Mouse (Mus musculus): Measurements from ENCODE around the gene Rap1b. TPM values are rescaled to one million over a fixed set of nuclear protein-coding genes. Genes with fewer than 3 reads are reported as not detected.

Gene Rap1b
- polyA plus RNA-seq, 1 experiment from 2014 or later, result 130 TPM

DNA sequence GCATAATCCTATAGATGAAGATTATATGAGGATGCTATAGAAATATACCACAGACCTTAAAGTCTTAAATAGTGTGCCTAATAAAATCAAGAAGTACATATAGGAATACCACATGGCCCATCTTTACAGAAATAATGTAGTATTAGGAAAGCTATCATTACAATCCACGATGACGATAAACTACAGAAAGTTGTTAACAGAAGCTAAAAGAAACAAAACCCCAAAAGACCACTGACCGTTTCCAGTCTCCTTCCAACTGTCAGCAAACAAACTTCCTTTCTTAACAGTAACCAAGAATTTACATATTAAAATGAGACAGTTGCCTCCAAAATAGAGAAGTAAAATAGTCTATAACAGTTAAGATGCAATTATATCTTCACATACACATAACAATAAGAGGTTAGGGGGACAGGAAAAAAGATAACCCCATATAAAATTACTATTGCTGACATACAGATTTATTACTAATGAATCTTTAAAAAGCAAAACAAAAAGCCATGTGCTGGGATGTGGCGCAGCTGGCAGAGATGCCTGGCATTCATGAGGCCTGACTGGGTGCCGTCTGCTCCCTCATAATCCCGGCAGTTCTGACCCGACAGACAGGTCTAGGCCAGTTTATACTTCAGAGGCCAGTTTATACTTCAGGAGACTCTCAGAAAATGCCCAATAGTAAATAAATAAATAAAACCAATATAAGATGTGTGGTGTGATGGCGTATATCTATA lies 66.1 kb downstream of the Rap1b start:
- Histone ChIP-seq H3K4me3 (replicated peaks) (no peak overlapping the region), H3K4me1 (no peaks in the 10 kb centered on the region), H3K9me3 (no peaks in the 10 kb centered on the region), H3K9ac (no peak overlapping the region), H3K4me2 (no peak overlapping the region), H3K27ac (no peak overlapping the region), H3K27me3 (no peaks in the 10 kb centered on the region), H3K36me3 (replicated peaks) (peaks cover 82% of the 10 kb centered on the region)
- no peak for ATAC-seq (ENCODE audit: low FRiP score)
- 95% methylated on average over 8 of the region's 8 CpGs for WGBS

DNA sequence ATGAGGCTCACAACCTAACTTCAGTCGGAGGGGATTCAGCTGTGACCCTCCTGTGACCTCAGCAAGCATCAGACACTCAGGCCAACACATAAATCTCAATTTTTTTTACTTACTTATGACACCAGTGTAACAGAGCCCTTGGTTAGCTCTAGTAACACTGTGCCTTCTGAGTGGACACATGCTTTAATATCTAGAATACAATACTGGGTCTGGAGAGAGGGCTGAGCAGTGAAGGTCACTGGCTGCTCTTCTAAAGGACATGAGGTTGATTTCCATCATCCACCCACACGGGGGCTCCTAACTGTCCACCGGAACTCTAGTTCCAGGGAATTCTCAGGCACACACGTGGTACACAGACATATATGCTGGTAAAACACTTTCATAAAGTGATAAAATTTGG lies 66.9 kb downstream of the Rap1b start:
- ATAC-seq (ENCODE audit: low FRiP score), result no peak
- Histone ChIP-seq H3K4me3 (replicated peaks) (no peak overlapping the region), H3K9ac (no peak overlapping the region), H3K4me2 (no peak overlapping the region), H3K4me1 (no peaks in the 10 kb centered on the region), H3K9me3 (no peaks in the 10 kb centered on the region), H3K27ac (no peak overlapping the region), H3K27me3 (no peaks in the 10 kb centered on the region), H3K36me3 (replicated peaks) (peaks cover 84% of the 10 kb centered on the region)
- WGBS, result 95% methylated on average over 4 of the region's 4 CpGs

DNA sequence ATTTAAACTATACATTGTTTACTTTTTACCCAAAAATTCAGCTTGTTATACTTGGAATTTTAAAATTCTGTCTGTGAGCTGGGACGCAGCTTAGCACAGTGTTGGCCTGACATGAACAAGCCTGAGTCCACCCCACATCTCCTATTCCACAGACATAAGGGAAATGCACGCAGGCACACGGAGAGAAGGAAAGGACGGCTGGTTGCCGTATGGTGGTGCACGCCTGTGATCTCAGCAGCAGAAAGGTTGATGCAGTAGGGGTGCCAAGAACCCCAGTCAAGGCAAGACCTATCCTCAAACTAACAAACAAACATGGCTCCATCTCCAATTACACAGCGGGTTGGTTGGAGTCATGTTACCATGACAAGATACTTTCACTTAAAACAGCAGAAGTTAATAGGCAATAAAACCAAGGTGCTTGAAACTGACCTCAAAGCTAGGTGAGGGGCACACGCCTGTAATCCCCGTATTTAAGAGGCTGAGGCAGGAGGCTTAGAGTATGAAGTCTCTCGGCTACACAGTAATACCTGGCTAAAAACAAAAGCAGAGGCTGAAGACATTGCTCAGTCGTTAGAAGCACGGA lies 67.4 kb downstream of the Rap1b start:
- ATAC-seq (ENCODE audit: low FRiP score), result no peak
- H3K27me3 ChIP-seq, result no peaks in the 10 kb centered on the region
- 96% methylated on average over 12 of the region's 12 CpGs for WGBS
- no peaks in the 10 kb centered on the region for H3K9me3 ChIP-seq
- no peak overlapping the region for H3K9ac ChIP-seq
- no peaks in the 10 kb centered on the region for H3K4me1 ChIP-seq
- H3K4me3 ChIP-seq (replicated peaks), result no peak overlapping the region
- peaks cover 81% of the 10 kb centered on the region for H3K36me3 ChIP-seq (replicated peaks)
- H3K4me2 ChIP-seq, result no peak overlapping the region
- no peak overlapping the region for H3K27ac ChIP-seq

DNA sequence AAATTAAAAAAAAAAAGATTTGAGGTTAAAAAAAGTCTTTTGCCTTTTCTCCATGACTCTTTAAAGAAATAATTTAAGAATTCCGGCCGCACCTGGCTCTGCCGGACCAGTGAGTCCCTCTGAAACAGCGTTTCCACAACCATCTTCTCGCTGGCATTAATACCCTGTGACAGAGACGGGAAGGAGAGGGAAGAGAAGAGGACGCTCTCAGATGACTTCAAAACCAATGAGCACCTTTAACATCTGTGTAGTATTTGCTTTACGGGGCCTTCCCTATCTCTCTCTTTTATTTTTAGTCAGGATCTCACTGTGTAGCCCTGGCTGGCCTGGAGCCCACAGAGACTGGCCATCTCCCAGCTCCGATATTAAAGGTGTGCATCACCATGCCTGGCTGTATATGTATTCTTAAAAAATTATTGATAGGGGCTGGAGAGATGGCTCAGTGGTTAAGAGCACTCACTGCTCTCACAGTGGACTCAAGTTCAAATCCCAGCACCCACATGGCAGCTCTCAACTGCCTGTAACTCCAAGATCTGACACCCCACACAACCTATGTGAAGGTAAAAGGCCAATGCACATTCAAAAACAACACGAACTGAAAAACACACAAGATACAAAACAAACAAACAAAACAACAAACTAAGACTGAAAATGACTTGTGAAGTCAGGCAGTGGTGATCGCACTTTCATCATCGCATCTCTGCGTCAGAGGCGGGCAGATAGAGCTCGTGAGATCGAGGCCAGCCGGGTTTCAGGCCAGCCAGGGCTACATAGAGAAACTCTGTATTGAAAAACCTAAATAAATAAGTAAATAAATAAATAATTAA lies 68.1 kb downstream of the Rap1b start:
- no peak for ATAC-seq (ENCODE audit: low FRiP score)
- Histone ChIP-seq H3K9ac (no peak overlapping the region), H3K4me3 (replicated peaks) (no peak overlapping the region), H3K4me1 (no peaks in the 10 kb centered on the region), H3K27ac (no peak overlapping the region), H3K4me2 (no peak overlapping the region), H3K36me3 (replicated peaks) (peaks cover 85% of the 10 kb centered on the region), H3K9me3 (no peaks in the 10 kb centered on the region), H3K27me3 (no peaks in the 10 kb centered on the region)
- 96% methylated on average over 17 of the region's 17 CpGs for WGBS

DNA sequence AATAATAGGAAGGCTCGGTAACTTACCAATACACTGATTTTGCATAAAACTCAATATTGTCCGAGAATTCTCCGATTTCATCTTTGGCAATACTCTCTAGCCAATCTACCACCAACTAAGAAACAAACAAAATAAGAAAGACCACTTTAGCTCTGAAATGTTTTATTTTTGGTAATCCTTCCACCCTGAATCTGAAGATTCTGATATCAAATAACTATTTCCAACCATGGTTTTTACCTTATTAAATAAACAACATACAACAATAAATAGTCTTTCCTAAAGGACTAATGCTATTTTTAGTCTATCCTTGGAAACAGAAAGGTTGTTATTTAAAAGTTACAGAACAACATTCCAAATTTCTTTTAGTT lies 68.7 kb downstream of the Rap1b start:
- no peaks in the 10 kb centered on the region for H3K9me3 ChIP-seq
- no peak overlapping the region for H3K4me2 ChIP-seq
- 95% methylated on average over 3 of the region's 3 CpGs for WGBS
- H3K4me1 ChIP-seq, result no peaks in the 10 kb centered on the region
- H3K4me3 ChIP-seq (replicated peaks), result no peak overlapping the region
- H3K36me3 ChIP-seq (replicated peaks), result peaks cover 85% of the 10 kb centered on the region
- no peaks in the 10 kb centered on the region for H3K27me3 ChIP-seq
- ATAC-seq (ENCODE audit: low FRiP score), result no peak
- H3K9ac ChIP-seq, result no peak overlapping the region
- no peak overlapping the region for H3K27ac ChIP-seq

DNA sequence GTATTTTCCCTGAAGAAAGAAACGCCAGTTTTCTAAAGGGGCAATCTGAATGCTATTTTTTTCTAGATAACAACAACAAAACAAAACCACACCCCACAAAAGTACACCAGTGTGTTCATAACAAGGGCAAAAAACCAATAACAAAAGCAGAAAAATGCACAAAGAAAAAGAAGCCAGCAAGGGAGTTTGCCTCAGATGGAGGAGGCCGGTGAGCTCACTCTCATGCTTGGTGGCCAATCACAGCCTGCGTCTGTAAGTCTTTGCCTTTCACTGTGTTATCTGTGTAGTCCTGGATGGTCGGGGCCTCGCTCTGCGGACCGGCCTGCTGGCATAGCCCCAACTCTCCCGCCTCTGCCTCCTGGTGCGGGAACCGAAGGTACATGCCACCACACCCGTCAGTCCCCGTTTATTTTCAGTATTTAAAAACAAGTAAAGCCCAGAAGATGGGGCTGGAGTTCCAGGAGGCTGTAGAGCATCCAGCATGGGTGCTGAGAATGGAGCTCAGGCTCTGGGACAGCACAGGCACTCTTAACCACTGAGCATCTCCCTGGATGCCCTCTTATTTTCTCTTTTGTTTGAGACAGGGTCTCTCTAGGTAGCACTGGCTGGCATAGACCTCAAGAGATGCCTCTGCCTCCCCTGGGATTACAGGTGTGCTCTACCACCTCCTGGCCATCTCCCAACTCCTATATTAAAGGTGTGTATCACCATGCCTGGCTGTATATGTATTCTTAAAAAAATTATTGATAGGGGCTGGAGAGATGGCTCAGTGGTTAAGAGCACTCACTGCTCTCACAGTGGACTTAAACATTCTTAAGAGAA lies 69.3 kb downstream of the Rap1b start:
- Histone ChIP-seq H3K4me1 (no peaks in the 10 kb centered on the region), H3K36me3 (replicated peaks) (peaks cover 83% of the 10 kb centered on the region), H3K4me3 (replicated peaks) (no peak overlapping the region), H3K27ac (no peak overlapping the region), H3K4me2 (no peak overlapping the region), H3K27me3 (no peaks in the 10 kb centered on the region), H3K9me3 (no peaks in the 10 kb centered on the region), H3K9ac (no peak overlapping the region)
- ATAC-seq (ENCODE audit: low FRiP score), result no peak
- WGBS, result 92% methylated on average over 12 of the region's 12 CpGs

DNA sequence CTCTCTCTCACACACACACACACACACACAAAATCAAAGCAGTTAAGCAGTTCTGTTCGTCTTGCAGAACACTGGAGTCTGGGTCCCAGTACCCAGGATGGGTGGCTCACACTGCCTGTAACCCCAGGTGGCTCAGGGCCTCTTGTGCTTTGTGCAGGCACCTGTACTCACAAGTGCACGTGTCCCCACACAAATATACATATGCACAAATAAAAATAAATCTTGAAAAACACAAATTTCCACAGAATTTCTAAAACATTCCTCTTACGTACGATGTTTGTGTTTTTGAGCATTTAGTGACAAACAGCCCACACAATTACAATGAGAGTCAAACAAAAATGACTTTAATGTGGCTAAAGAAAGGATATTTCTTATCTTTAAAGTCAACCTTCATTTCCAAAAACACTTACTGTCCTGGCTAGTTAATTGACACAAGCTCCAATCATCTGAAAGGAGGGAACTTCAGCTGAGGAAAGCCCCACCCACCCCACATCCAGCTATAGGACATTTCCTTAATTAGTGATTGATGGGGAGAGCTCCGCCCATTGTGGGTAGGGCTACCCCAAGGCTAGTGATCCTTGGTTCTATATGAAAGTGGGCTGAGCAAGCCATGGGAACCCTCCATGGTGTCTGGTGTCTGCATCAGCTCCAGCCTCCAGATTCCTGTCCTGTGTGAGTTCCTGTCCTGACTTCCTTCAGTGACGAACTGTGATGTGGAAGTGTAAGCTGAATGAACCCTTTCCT lies 70.3 kb downstream of the Rap1b start:
- Histone ChIP-seq H3K36me3 (replicated peaks) (peaks cover 83% of the 10 kb centered on the region), H3K9ac (no peak overlapping the region), H3K4me1 (no peaks in the 10 kb centered on the region), H3K27me3 (no peaks in the 10 kb centered on the region), H3K27ac (no peak overlapping the region), H3K4me3 (replicated peaks) (no peak overlapping the region), H3K4me2 (no peak overlapping the region), H3K9me3 (no peaks in the 10 kb centered on the region)
- no peak for ATAC-seq (ENCODE audit: low FRiP score)
- 89% methylated on average over 6 of the region's 6 CpGs for WGBS

DNA sequence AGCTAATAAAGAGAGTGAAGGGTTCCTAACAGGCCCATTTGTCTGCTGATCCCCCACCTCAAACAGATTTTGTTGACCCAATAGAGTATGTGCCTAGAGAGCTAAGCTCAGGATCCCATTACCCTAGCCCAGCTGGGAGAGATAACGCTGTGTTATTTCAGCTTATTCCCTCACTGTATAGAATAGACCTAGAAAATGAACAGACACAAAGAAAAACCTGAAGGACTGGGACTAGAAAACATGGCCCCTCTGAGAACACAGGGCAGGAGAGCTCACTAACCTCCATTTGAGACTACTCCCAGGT lies 71.1 kb downstream of the Rap1b start:
- H3K4me3 ChIP-seq (replicated peaks), result no peak overlapping the region
- peaks cover 86% of the 10 kb centered on the region for H3K36me3 ChIP-seq (replicated peaks)
- no peak for ATAC-seq (ENCODE audit: low FRiP score)
- H3K9ac ChIP-seq, result no peak overlapping the region
- WGBS, result 97% methylated on average over 1 of the region's 1 CpGs
- no peaks in the 10 kb centered on the region for H3K27me3 ChIP-seq
- no peak overlapping the region for H3K27ac ChIP-seq
- H3K9me3 ChIP-seq, result no peaks in the 10 kb centered on the region
- no peaks in the 10 kb centered on the region for H3K4me1 ChIP-seq
- no peak overlapping the region for H3K4me2 ChIP-seq

DNA sequence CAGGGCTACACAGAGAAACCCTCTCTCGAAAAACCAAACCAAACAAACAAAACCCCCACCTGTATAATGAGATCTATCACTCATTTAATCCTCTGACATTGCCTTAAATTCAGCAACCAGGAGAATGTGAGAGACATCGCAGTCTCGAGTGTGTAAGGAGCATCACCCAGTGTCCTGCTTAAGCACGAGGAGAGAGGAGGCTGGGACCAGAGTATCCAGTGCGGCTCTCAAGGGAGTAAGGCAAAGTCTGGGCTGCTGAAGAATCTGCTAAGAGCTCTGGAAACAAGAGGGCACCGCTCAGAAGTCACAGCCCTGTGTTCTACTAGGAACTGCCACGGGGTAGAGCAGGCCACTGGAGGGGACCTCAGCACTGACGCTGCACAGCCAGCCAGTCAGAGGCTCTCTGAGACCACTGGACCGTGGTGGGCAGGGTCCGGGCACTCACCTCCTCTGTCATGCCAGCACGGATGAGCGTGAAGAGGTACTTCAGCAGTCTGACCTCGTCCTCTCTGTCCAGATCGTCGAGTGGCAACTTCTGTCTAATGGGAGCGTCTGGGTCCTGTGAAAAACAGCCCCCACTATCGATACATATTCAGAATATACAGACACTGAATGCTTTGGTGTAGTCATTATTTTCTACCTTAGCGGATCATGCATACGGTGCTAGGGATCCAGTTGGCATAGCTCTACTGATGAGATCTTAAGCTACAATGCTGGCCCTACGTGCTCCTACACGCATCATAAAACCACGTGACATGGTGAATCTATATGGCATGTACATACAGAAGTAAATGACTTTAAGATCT lies 71.6 kb downstream of the Rap1b start:
- peaks cover 90% of the 10 kb centered on the region for H3K36me3 ChIP-seq (replicated peaks)
- no peak overlapping the region for H3K4me3 ChIP-seq (replicated peaks)
- ATAC-seq (ENCODE audit: low FRiP score), result no peak
- WGBS, result 92% methylated on average over 22 of the region's 22 CpGs
- H3K4me2 ChIP-seq, result no peak overlapping the region
- H3K27me3 ChIP-seq, result no peaks in the 10 kb centered on the region
- no peaks in the 10 kb centered on the region for H3K9me3 ChIP-seq
- no peak overlapping the region for H3K27ac ChIP-seq
- no peak overlapping the region for H3K9ac ChIP-seq
- no peaks in the 10 kb centered on the region for H3K4me1 ChIP-seq

DNA sequence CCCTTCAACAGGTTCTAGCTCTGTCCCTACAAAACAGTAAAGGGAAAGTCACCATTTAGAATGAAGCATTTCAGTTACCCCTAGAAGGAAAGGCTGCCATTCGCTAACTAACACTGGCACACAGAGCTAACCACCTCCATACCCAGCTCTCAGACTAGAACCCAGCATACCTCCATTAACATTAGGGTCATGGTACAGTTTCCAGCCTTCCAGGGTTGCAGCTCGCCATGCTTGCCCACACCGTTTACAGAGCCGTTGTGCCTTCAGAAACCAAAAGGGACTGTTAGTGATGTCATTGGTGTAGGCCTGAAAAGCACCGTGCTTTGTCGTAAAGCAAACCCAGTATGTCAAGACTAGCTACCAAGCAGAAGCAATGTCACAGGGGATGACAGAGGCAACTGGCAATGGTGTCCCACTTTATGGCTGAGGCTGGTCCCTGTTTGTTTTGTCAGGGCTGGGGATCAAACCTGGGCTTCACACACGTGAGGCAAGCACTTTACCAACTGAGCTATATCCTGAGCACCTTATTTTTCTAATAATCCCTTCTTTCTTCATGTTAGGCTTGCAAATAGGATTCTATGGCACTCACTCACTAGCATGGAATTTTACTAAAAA lies 72.6 kb downstream of the Rap1b start:
- H3K27ac ChIP-seq, result no peak overlapping the region
- no peak overlapping the region for H3K9ac ChIP-seq
- no peaks in the 10 kb centered on the region for H3K9me3 ChIP-seq
- peaks cover 85% of the 10 kb centered on the region for H3K36me3 ChIP-seq (replicated peaks)
- WGBS, result 97% methylated on average over 7 of the region's 7 CpGs
- H3K27me3 ChIP-seq, result no peaks in the 10 kb centered on the region
- H3K4me1 ChIP-seq, result no peaks in the 10 kb centered on the region
- H3K4me3 ChIP-seq (replicated peaks), result no peak overlapping the region
- ATAC-seq (ENCODE audit: low FRiP score), result no peak
- no peak overlapping the region for H3K4me2 ChIP-seq
